Mouse (Mus musculus): ENCODE measurements around the gene Unc5cl.

DNA sequence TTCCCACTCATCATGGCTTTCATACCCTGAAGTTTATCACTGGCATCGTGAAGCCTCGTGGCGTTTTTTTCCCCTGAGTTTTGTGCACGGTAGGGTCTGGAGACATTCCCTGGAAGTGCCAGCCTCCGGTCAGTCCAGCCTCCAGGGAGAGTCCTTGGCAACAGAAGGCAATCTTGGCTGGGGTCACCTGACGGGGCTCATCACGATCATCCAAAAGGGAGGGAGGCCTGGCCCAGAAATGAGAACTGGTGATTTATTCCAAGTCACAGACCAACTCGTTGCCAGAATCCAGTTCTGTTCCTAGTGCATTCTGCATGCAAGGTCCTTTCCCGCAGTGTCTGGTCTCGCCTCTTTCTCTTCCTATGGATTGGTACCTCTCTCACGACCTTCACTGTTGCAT, 128.7 kb downstream of the Unc5cl start:
- TF ChIP-seq CTCF (IDR thresholded peaks at IDR 0.05; ENCODE audit: extremely low read depth, insufficient read depth, insufficient read length, insufficient replicate concordance) (no peak), POLR2A (IDR thresholded peaks at IDR 0.05; ENCODE audit: low read depth, low read length) (no peak)
